Mouse (Mus musculus) kidney, postnatal 14 days (tissue): Measurements from ENCODE around the gene Arl10.

ENCODE experiments used
- DNase-seq: peaks from one replicate; pipeline ENCODE4 v3.0.0; 2022; ENCODE audit warnings: mixed read lengths

The Arl10 gene

DNA sequence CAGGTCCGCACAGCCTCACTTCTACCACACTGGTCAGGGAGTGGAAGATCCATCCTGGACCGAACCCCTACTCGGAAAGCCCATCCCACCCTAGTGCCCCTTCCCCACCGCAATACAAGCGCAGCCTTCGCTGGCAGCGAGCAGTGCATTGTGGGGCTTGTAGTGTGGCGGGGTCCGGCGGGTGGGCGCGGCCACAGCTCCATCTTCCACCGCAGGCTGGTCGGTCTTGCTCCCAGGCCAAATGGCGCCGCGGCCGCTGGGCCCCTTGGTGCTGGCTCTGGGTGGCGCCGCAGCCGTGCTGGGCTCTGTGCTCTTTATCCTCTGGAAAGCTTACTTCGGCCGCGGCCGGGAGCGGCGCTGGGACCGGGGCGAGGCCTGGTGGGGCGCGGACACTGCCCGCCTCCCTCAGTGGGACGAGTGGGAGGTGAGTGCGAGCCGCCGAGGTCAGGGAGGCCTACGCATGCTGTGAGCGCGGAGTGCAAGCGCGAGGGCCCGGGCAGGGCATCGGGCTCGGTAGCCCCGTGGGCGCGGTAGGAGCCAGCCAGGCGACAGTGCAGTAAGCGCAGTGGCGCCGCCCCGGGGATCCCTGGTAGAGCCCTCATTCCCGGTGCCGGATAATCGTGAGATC, at the start of gene Arl10:
Gene Arl10 (plus strand): TSS at position 162 of the 628 bp plus-strand sequence.
- peak; percentile 89 for DNase-seq

DNA sequence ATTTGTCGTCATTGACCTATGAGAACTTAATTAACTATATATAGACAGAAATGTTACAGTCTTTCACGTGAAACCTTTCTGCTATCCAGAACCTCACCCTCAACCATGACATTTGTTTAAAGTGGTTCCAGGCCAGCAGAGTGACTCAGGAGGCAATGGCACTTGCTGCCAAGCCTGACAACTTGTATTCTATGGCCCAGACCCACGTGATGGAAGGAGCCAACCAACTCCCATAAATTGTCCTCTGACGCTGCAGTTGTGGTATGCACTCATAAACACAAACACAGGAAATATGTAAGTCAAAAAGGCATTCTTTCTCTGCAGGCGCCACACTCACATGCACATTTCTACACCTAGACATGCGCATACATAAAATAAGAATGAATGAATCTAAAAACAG, 47.7 kb upstream of the Arl10 start:
- no peak for DNase-seq

DNA sequence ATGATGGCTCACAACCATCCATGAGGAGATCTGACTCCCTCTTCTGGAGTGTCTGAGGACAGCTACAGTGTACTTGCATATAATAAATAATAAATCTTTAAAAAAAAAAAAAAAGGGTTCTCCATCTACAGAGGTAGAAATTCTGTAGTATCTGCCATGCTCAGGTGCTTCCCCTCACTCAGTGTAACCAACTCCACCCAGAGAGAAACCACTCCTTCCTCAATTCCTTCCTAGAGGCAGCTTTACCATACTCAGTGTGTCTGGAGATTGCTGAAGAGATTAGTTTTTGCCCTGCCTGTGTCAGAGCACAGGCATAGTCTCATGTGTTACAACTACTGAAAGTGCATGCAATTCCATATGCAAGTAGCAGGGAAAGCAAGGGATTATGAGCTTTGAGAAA, 42.7 kb upstream of the Arl10 start:
- no peak for DNase-seq

DNA sequence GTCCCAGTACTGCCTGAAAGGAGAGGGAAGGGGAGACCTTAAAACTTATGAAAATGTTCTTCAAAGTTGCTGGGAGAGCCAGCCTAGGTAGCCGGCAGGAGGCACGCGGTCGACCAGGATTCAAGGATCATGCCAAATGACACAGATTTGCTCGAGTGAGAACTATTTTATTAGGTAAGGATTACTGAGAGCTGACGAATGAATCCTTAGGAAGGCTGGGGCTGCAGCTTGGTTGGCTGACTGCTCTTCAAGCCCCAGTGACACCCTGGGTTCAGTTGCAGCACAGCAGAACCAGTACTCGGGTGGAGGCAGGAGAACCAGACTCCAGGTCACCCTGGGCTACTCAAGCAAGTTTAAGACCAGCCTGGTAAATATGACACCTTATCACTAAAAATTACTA, 26.8 kb upstream of the Arl10 start:
- DNase-seq: no peak

DNA sequence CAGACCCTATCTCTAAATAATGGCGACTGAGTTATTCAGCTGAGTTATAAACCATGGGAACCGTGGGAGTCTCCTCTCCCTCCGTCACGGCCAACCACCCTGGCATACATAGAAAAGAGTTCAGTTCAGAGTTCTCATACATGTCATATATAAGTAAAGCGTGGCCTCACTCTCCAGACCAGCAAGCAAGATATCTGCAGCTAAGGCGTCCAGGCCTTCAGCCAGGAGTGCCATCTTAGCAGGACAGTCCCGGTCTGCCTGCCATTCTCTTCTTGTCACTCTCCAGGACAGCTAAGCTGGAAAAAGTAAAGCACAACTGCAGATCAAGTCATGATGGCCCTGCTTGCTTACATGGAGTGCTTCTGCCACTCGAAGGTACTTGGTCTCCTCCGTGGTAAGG, 18.6 kb upstream of the Arl10 start:
- DNase-seq: no peak

DNA sequence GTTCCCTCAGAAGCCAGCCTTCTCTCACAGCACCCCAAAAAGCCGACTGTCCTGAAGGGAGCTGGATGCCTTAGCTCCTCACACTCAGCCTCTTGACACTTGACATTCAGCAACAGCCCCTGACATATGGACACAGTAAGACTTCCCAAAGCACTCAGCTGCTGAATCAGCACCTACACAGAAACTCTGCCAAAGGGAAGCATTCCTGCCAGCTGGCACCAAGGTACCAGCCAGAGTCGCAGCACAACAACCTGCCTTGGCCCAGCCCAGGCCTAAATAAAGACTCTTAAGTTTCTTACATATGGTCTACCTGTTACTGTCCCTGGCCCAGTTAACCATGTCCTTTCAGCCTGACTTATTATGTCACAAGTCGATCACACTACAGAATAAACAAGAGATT, 18.0 kb upstream of the Arl10 start:
- DNase-seq: peak; percentile 60

DNA sequence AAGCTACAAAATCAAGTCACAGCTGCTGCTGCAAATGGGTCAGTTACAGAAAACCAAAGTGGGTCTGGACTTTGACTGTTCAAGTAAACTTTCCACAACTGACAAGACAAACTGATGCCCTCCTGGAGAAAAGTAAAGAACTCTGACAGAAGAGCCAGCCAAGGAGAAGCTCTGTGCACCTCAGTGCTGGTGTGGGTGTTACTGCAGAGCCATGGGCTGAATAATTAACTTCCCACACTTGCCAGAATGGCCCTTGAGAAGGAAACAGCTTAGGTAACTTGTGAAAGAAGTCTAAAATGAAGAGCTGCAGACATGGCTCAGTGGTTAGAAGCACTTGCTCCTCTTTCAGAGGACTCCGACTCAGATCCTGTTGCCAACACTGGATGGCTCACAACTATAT, 17.2 kb upstream of the Arl10 start:
- peak; percentile 58 for DNase-seq

DNA sequence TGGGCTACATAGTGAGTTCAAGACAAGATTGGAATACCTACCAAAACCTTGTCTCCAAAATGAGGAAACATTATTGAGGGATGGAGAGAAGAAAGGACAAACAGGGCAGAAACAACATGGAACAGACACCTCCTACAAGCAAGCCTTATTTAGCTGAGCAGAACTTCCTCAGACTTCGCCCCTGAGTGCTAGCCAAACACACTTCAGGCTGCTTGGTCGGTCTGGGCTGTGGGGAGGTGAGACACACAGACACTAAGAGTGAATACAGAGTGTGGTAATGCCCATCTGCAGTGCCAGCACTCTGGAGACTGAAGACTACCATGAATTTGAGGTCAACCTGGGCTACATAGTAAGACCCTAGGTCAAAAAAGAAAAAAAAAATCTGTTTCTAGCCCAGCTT, 15.2 kb upstream of the Arl10 start:
- DNase-seq: no peak

DNA sequence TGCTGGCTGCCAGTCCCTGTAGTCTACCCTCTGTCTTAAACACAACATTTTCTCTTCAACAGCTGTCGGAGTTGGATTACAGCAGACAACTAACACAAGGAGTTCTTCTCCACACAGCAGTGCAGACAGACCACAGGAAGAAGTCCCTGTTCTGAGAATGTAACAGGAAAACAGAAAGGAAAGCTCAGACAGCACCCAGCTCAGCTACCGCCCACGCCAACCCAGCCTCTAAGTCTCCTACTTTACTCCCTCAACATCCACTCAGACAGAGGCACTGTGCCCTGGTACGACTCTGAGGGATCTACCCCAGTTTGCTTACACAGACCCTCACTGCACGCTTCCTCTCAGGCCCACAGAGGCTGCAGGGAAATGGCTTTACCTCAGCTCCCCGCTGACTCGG, 14.2 kb upstream of the Arl10 start:
- DNase-seq: no peak

DNA sequence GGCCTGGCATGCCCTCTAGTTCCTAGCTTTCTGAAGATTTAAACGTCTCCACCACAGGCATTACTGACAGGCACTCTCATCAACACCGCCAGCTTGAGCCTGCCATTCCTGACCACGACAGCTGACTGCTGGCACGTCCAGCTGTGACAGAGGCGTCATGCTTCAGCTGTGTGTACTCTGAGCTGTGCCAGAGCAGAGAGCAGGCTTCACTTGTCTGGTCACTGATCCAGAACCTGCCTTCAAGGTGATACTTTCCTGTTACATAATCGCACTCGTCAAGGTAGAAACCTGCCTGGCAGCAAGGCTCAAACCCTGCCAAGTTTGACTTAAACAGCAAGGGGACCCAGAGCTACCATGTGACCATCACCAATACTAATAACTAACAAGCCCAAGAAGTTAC, 12.3 kb upstream of the Arl10 start:
- DNase-seq: peak; percentile 89

DNA sequence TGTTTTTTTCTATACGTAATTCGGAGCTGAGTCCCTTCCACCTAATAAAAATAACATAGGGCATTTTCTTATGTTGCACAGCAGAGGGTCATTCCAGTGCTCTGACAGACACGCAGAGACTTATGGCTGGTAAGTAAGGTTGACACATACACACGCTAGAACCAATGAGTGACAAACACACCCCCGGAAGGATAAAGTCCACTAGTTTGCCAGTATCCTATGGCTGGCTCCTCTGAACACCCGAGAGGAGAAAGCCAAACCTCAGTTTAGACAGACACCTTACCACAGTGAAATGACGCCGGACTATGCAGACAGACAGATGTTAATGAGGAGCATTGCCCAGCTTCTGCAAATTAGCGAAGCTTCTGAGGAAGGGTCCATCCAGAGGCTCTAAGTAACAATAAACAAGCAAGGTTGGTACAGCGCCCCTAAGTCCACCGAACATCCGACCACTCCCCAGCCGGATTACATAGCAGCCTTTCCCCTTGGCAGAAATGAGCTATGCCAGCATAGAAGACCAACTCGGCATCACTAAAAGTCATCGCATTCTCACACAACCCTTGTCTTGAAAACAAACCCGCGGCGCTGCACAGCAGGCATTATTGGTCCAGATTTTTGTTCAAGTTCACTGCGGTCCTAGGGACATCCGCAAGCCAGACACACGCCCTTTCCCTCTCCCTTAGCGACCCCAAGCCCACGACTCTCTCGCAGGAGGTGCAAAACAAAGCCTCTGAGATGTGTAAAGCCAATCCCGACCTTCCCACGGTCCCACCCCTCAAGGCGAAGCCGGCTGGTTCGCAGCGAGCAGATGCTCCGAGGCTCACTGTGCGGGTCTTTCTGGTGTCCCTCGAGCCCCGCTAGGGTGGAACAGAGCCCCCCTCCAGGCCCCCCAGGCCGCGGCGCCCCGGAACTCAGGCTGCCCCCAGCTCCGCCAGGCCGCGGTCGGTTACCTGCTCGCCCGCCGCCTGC, 10.3 kb upstream of the Arl10 start:
- peak; percentile 42 for DNase-seq

DNA sequence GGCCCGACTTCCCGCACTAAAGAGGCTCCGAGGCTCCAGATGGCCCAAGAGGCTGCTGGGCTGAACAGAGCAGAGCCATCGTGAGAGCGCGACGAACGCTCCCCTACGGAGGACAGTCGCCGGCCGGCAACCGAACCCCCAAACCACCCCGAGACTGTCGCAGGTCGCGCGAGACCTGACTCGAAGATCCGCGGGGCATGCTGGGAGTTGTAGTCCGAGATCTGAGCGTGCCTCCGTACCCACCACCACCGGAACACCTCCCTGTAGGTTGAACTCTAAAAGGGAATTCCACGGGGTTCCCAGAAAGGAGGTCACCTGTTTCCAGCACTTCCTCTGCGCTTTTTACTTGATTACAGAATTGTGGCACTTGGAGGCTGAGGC, 9.6 kb upstream of the Arl10 start, which contains the start of gene 4833439L19Rik:
Gene 4833439L19Rik (minus strand): TSS at position 235 of the 381 bp plus-strand sequence.
- DNase-seq: peak; percentile 96

DNA sequence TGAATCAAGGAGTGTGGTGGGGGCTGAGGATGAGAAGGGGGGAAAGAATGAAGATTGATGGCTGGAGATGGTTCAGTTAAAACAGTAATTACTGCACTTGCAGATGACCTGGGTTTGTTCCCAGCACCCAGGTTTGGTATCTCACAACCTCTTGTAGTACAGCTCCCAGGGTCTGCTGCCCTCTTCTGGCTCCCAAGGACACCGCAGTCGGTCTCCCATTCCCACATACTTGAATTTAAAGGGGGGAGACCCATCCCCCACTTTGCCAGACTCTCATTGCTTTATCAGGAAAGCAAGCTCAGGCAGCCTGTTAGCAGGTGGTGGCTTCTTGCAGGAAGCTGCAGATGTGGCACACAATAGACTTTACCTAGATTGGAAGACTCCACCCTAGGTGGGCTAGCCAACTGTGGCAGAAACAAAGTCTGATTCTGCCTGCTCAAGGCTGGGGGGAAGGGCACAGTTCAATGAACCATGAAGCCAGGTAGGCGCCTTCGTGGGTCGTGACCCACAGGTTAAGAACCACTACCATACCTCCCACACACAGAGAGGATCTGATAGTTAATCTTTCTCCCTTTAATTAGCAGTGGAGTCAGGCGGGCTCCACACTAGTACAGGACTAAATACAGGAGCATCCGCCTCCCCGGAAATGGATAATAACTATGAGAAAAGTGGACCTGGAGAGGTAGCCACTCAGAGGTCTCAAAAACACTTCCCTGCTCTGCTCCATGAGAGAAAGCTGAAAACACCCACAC, 9.0 kb upstream of the Arl10 start:
- DNase-seq: peak; percentile 70

DNA sequence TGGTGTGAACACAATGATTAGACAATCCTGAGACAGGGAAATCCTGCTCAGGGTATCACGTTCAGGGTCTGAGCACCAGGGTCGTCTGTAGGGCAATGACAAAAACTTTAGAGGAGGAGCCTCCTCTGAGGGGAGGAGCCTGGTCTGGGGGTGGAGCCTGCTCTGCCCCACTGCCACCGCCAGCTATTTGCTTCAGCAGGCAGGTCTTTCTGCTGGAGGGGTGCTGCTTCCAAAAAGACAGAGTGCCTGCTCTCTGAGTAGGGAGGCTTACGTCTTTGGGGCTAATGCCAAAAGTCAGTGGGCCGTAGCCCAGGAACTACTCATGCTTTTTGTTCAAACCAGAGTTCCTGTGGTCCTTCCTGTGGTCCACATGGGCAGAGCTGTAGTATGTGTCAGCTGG, 6.4 kb upstream of the Arl10 start:
- DNase-seq: no peak

DNA sequence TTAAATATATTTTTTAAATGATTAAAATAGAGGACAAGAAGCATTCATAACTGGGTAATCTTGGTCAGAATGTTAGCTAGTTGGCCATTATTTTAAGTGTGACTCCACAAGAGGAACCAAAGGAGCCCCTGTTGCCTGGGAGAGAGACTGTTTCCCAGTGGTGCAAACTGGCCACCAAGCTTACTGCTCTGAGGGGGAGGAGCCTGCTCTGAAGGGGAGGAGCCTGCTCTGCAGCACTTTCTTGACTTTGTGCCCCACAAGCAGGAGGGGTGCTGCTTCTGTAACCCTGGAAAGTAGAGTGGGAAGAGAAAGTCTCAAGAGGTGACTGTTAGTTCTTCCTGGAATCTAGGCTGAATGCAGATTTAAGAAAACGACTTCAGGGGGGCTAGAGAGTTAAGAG, 5.5 kb upstream of the Arl10 start:
- DNase-seq: no peak

DNA sequence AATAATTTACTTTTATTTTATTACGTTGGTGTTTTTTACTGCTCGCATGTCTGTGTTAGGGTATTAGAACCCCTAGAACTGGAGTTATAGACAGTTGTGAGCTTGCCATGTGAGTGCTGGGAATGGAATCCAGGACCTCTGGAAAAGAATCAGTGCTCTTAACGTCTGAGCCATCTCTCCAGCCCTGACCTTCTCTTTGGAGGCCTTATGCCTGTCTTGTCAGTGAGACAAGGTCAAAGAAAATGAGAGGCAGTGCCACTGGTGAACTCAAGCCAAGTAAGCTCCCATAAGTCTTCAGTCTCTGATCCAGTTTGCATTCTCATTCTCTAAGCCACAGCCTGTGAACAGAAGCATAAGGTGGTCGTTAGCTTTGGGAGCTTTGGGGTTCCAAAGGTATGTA, 4.1 kb upstream of the Arl10 start:
- no peak for DNase-seq

DNA sequence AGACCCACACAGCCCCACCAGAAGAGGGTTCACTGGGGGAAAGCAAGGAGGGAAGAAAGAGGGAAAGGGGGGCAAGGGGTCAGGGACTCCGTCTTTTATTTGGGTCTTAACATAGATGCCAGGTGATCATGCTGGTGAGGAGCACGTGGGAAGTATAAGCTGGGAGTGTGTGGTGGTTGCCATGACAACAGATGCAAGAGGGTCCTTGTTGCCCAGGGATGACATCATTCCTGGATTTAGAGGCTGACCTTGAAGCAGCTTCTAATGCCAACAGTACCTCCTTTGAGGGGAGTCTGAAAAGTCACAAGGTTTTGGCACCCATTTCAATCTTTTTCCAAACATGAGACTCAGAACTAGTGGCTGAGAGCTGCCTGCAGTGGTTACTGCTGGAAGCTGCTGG, 3.2 kb upstream of the Arl10 start:
- no peak for DNase-seq

DNA sequence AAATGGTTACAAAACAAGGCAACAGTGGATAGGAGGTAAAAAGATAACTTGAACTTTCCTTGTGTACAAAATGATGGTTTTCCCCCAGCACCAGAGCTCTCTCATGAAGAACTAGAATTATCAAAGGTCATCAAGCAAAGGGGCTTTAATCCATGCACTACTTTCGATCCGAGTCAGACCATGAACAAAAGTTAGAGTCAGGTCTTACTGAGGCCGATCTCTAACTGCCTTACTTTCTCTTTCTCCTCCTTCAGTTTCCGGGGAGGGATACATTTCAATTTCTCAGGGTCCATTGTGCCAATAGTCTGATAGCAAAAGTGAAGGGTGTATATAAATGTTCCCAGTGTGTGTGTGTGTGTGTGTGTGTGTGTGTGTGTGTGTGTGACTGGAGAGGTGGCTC, 2.2 kb upstream of the Arl10 start:
- no peak for DNase-seq

DNA sequence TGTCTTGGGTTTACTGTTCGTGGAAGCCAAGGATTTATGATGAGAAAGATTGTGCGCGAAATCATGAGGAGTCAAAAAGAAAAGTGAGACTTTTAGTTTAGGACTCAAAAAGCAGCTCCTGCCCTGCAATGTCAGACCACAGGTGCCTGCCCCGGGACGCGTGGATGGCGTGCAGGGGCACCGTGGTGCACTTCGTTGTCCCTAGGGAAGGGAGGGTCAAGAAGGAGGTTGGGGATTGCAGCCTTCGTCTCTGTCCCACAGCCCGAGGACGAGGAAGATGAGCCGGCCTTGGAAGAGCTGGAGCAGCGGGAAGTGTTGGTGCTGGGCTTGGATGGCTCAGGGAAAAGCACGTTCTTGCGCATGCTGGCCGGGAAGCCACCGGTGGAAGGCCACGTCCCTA, 674 bp downstream of the Arl10 start:
- peak; percentile 20 for DNase-seq

DNA sequence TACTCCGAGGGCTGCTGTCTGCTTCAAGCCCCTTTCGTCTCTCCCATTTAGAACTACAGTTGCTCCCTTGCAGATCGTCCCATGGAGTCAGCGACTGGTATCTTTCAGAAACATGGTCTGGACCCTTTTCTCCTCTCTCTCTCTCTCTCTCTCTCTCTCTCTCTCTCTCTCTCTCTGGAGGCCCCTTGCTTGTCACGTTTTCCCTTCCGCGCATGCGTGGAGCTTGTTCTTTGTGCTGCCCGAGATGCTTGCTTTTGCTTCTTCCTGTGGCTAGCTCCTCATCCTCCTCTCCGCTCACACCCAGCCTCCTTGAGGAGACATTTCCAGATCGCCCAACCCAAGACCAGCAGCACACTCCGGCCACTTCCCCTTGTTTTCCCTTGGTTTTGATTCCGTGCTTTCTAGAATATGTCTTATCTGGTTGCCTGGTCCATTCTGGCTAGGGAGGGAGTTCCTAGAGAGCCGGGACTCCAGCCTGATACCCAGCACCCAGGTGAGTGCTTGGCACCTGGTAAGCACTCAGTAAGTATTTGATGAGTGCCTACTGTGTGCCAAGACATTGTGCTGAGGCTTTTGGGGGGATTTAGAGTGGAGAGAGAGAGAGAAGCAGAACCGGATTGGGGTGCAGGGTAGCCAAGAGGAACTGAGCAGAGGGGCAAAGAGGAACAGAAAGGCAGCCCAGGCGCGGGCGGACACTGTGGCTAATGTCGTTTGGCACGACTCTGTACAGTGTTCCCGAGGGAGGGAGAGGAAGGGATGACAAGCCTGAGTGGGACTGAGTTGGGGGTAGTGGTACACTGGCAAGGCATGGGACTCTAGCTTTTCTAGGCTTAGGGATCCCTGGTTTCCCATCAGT, 3.1 kb downstream of the Arl10 start:
- no peak for DNase-seq

DNA sequence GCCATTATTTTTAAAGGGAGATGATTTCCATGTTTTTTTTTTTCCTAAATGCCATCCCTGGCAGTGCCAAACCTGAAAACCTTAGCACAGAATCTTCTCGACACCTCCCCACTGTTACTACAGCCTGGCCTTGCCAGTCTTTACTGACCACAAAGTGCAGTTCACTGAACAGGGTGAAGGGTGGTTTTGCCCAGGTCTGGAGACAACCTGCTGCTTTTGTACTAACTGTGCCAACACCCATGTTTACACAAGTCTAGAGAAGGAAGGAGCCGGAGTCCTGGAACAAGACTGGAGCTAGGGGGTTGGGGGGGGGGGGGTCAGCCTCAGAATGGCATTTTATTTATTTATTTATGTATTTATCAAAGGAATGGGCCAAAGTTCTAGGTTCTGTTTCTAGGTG, 6.6 kb downstream of the Arl10 start:
- DNase-seq: no peak

DNA sequence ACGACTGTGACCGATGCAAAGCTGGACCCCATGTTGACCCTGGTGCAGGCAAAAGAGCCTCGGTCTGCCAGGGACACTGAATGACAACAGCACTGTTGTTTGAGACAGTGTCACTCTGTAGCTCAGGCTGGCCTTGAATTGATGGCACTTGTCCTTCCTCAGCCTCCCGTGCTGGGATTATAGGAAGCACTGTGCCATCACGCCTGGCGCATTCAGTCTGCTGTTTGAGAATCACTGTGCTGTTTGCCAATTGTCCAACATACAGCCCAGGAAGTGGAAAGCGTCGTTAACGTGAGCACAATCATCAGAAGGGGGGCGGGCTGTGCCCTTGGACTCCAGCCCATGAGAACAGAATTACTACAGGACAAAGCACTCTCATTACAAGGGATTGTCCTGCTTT, 7.3 kb downstream of the Arl10 start:
- DNase-seq: no peak

DNA sequence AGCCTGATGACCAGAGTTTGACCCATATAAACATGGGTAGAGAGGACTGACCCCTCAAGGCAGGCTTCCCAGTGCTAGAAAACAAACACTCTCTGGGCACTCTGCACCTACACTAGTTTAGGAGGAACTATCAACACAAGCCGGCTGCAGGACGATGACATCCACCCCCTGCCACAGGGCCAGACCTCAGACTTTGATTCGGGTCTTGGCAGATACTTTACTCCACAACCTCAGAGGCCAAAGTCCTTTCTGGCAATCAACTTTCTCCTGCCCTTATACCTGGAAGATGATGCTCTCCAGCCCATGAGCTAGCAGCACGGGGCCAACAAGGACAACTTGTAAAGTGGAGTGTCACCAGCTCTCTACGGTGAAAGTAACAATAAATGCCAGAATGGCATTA, 8.0 kb downstream of the Arl10 start:
- no peak for DNase-seq
